Mouse (Mus musculus) MEL (cell line): Measurements from ENCODE around the gene Ror2.

Source experiments
- CTCF ChIP-seq, 3 experiments: IDR thresholded peaks in 2 of 3; conservative IDR thresholded peaks in 1 of 3; 2 replicates each; pipeline ENCODE4 v1.5.1; 2011 to 2012; ENCODE audit warnings: low read length in 3 of 3, low read depth in 2 of 3, mild to moderate bottlenecking in 2 of 3, improper control_type of control experiment in 1 of 3, inconsistent platforms in 1 of 3, mixed read lengths in 1 of 3, moderate library complexity in 1 of 3; ENCODE audit not compliant: control insufficient read depth in 1 of 3, insufficient read depth in 1 of 3, poor library complexity in 1 of 3, severe bottlenecking in 1 of 3
- EP300 ChIP-seq, 2 experiments: IDR thresholded peaks; 2 replicates each; pipeline ENCODE4 v1.6.1; 2011; ENCODE audit warnings: improper control_type of control experiment in 2 of 2, low read length in 2 of 2, low read depth in 1 of 2, mild to moderate bottlenecking in 1 of 2
- GABPA ChIP-seq: IDR thresholded peaks from 2 replicates; pipeline ENCODE4 v1.6.1; 2012; ENCODE audit warnings: low read depth, mild to moderate bottlenecking, inconsistent platforms, low read length, improper control_type of control experiment, moderate library complexity
- JUND ChIP-seq: IDR thresholded peaks from 2 replicates; pipeline ENCODE4 v1.6.1; 2011; ENCODE audit warnings: low read depth, mild to moderate bottlenecking, improper control_type of control experiment, low read length
- KAT2A ChIP-seq: conservative IDR thresholded peaks from 2 replicates; pipeline ENCODE4 v1.6.1; 2012; ENCODE audit warnings: low read depth, low read length, improper control_type of control experiment, inconsistent platforms
- POLR2A ChIP-seq, 2 experiments: IDR thresholded peaks; 2 replicates each; pipeline ENCODE4 v1.6.1; 2011 to 2012; ENCODE audit warnings: low read length in 2 of 2, mild to moderate bottlenecking in 2 of 2, control low read depth in 1 of 2, improper control_type of control experiment in 1 of 2, low read depth in 1 of 2, moderate library complexity in 1 of 2; ENCODE audit not compliant: control insufficient read depth in 1 of 2, insufficient read depth in 1 of 2, poor library complexity in 1 of 2
- POLR2AphosphoS2 ChIP-seq: IDR thresholded peaks from 2 replicates; pipeline ENCODE4 v1.6.1; 2011; ENCODE audit warnings: low read length, improper control_type of control experiment
- POLR2AphosphoS5 ChIP-seq: IDR thresholded peaks from 2 replicates; pipeline ENCODE4 v1.6.1; 2012; ENCODE audit warnings: low read depth, borderline replicate concordance, mild to moderate bottlenecking, inconsistent platforms, low read length, moderate library complexity, mixed read lengths
- TAL1 ChIP-seq: IDR thresholded peaks from 2 replicates; pipeline ENCODE4 v1.6.1; 2012; ENCODE audit warnings: mild to moderate bottlenecking, inconsistent platforms, low read length, moderate library complexity, mixed read lengths
- TBP ChIP-seq: IDR thresholded peaks from 2 replicates; pipeline ENCODE4 v1.8.0; 2011; ENCODE audit warnings: low read depth, low read length, improper control_type of control experiment
- USF1 ChIP-seq: IDR thresholded peaks from 2 replicates; pipeline ENCODE4 v1.6.1; 2014; ENCODE audit warnings: low read depth, mild to moderate bottlenecking, inconsistent platforms, low read length, improper control_type of control experiment, moderate library complexity
- USF2 ChIP-seq, 2 experiments: IDR thresholded peaks; 2 replicates each; pipeline ENCODE4 v1.6.1; 2011 to 2012; ENCODE audit warnings: improper control_type of control experiment in 2 of 2, low read length in 2 of 2, borderline replicate concordance in 1 of 2, inconsistent platforms in 1 of 2, low read depth in 1 of 2, mild to moderate bottlenecking in 1 of 2; ENCODE audit not compliant: insufficient read depth in 1 of 2
- ZMIZ1 ChIP-seq: IDR thresholded peaks from 2 replicates; pipeline ENCODE4 v1.6.1; 2012; ENCODE audit warnings: low read depth, mild to moderate bottlenecking, inconsistent platforms, low read length, improper control_type of control experiment, moderate library complexity

DNA sequence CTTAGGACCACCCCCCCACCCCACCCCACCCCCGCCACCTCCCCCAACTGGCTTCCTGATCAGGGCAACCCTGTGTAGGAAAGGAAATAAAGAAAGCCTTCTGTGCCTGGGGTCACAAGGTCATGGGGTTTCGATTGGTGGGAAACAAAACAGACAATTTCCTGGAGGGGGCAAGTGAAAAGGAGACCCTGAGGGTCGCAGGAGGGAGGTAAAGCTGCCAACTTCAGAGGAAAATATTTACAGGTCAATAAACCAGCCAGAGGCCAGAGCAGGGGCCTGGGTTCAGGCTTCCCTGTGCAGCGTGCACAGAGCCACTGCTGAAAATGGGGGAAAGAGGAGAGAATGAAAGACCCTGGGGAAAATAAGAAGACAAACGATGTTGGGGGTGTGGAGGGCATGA lies 142.8 kb downstream of the Ror2 start:
- TF ChIP-seq ZMIZ1 (no peak), CTCF (IDR thresholded peaks at IDR 0.05 in 2 of 3, conservative IDR thresholded peaks at IDR 0.05 in 1 of 3; ENCODE audit: control insufficient read depth in 1 of 3, insufficient read depth in 1 of 3, low read depth in 2 of 3, low read length in 3 of 3, poor library complexity in 1 of 3, severe bottlenecking in 1 of 3) (no peak), EP300 (IDR thresholded peaks at IDR 0.05; ENCODE audit: low read depth in 1 of 2, low read length in 2 of 2) (no peak), USF1 (no peak), JUND (no peak), GABPA (no peak), KAT2A (no peak), POLR2AphosphoS2 (no peak), TAL1 (no peak), TBP (no peak), USF2 (IDR thresholded peaks at IDR 0.05; ENCODE audit: borderline replicate concordance in 1 of 2, insufficient read depth in 1 of 2, low read depth in 1 of 2, low read length in 2 of 2) (no peak), POLR2AphosphoS5 (no peak), POLR2A (IDR thresholded peaks at IDR 0.05; ENCODE audit: control insufficient read depth in 1 of 2, insufficient read depth in 1 of 2, low read depth in 1 of 2, low read length in 2 of 2, poor library complexity in 1 of 2) (no peak)
